Mouse (Mus musculus): ENCODE data around the gene Sh2b2. TPM values are rescaled to one million over a fixed set of nuclear protein-coding genes. Genes with fewer than 3 reads are reported as not detected.

The Sh2b2 gene
- polyA plus RNA-seq, 1 experiment from 2014 or later: 3.1 TPM

DNA sequence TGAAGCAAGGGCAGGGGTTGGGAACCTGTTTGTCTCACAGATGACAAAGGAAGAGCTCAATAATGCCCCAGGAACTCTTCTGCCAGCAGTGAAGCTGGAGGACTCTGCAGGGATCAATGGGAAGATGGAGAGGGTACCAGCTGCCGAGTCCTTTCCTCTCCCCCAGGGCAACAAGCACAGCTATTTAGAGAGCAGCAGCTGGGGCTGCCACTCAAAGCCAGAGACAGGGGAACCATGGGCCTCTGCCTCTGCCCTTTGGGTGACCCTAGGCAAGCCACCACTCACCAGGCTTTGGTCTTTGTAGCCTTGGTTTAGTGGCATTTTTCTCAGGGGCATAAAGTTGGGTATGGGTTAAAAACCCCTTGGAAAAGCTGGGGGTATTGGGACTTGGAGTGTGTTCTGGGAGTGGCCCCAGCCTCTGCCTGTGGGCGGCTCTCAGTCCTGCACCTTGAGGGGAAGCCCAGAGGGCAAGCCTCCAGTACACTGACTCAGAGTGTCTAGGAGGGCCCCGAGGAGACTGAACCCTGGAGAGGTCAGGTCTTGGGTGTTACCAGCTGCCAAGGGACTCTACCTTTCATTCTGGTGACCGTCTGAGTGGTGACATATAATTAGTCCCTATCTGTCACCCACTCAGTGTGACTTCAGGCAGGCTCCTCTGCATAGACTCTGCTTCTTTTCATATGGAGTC is 15.9 kb downstream of the Sh2b2 start:
- H3K27ac ChIP-seq (ENCODE audit: low read depth): no peak overlapping the region
- peaks cover 14% of the 10 kb centered on the region; the same call in 1 of the 2 replicates for H3K27me3 ChIP-seq (replicated peaks; ENCODE audit: control insufficient read depth, insufficient read depth, low read length)
- H3K4me3 ChIP-seq (ENCODE audit: low read depth, low read length): no peak overlapping the region
- no peak for ATAC-seq (replicated peaks; ENCODE audit: low FRiP score, low TSS enrichment, low read depth)
- no peak overlapping the region for H3K4me2 ChIP-seq (ENCODE audit: low read length)
- no peaks in the 10 kb centered on the region for H3K4me1 ChIP-seq (replicated peaks; ENCODE audit: control insufficient read depth, insufficient read depth, low read length)
- no peak overlapping the region for H3K9ac ChIP-seq (ENCODE audit: low read length)
- H3K36me3 ChIP-seq (ENCODE audit: control insufficient read depth, insufficient read depth, low read length): no peaks in the 10 kb centered on the region
- 76% methylated on average over 4 of the region's 4 CpGs for WGBS
- no peaks in the 10 kb centered on the region for H3K9me3 ChIP-seq (ENCODE audit: control insufficient read depth, low read length)
- no peak for DNase-seq (ENCODE audit: low spot score)

GRCm38 (mm10) chr5:136226246-136226876 is 20.0 kb downstream of the Sh2b2 start:
- 72% methylated on average over 7 of the region's 7 CpGs for WGBS
- Histone ChIP-seq H3K27me3 (replicated peaks; ENCODE audit: control insufficient read depth, insufficient read depth, low read length) (no peaks in the 10 kb centered on the region), H3K4me2 (ENCODE audit: low read length) (no peak overlapping the region), H3K9ac (ENCODE audit: low read length) (no peak overlapping the region), H3K27ac (ENCODE audit: low read depth) (no peak overlapping the region), H3K36me3 (ENCODE audit: control insufficient read depth, insufficient read depth, low read length) (0 out of 2 replicates have a peak, but pooled peaks cover 4% of the 10 kb centered on the region), H3K9me3 (ENCODE audit: control insufficient read depth, low read length) (no peaks in the 10 kb centered on the region), H3K4me1 (replicated peaks; ENCODE audit: control insufficient read depth, insufficient read depth, low read length) (no peaks in the 10 kb centered on the region), H3K4me3 (ENCODE audit: low read depth, low read length) (no peak overlapping the region)
- ATAC-seq (replicated peaks; ENCODE audit: low FRiP score, low TSS enrichment, low read depth) (no peak), DNase-seq (ENCODE audit: low spot score) (no peak)

GRCm38 (mm10) chr5:136218585-136218984 is 27.8 kb downstream of the Sh2b2 start:
- no peak overlapping the region for H3K27ac ChIP-seq (ENCODE audit: low read depth)
- no peaks in the 10 kb centered on the region for H3K9me3 ChIP-seq (ENCODE audit: control insufficient read depth, low read length)
- DNase-seq (ENCODE audit: low spot score): no peak
- no peaks in the 10 kb centered on the region for H3K4me1 ChIP-seq (replicated peaks; ENCODE audit: control insufficient read depth, insufficient read depth, low read length)
- no peaks in the 10 kb centered on the region for H3K36me3 ChIP-seq (ENCODE audit: control insufficient read depth, insufficient read depth, low read length)
- WGBS: 80% methylated on average over 12 of the region's 12 CpGs
- no peaks in the 10 kb centered on the region for H3K27me3 ChIP-seq (replicated peaks; ENCODE audit: control insufficient read depth, insufficient read depth, low read length)
- H3K4me2 ChIP-seq (ENCODE audit: low read length): no peak overlapping the region
- no peak overlapping the region for H3K4me3 ChIP-seq (ENCODE audit: low read depth, low read length)
- no peak overlapping the region for H3K9ac ChIP-seq (ENCODE audit: low read length)
- ATAC-seq (replicated peaks; ENCODE audit: low FRiP score, low TSS enrichment, low read depth): no peak

DNA sequence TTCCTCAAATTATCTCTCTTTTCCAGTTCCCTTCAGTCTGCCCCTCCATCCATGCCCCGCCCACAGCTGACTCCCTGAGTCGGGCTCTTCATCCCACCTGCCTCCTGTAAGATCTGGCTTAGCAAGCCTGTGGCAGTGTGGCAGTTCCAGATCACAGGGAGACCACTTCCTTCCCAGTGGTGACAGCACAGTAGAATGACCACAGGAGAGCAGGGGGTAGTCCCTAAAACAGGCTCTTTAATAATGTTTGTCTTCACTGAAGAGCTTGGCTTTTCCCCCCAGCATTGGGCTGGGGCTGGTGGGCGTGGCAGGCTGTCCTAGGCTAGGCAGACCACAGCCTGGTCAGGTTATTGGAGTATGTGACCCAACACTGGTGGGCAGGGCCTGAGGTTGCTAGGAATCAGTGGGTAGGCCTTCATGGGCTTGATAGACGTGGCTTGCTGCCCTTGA is 28.4 kb downstream of the Sh2b2 start:
- Histone ChIP-seq H3K36me3 (ENCODE audit: control insufficient read depth, insufficient read depth, low read length) (no peaks in the 10 kb centered on the region), H3K27me3 (replicated peaks; ENCODE audit: control insufficient read depth, insufficient read depth, low read length) (no peaks in the 10 kb centered on the region), H3K4me2 (ENCODE audit: low read length) (no peak overlapping the region), H3K9ac (ENCODE audit: low read length) (no peak overlapping the region), H3K27ac (ENCODE audit: low read depth) (no peak overlapping the region), H3K9me3 (ENCODE audit: control insufficient read depth, low read length) (no peaks in the 10 kb centered on the region), H3K4me3 (ENCODE audit: low read depth, low read length) (no peak overlapping the region), H3K4me1 (replicated peaks; ENCODE audit: control insufficient read depth, insufficient read depth, low read length) (no peaks in the 10 kb centered on the region)
- WGBS: 68% methylated on average over 4 of the region's 4 CpGs
- ATAC-seq (replicated peaks; ENCODE audit: low FRiP score, low TSS enrichment, low read depth) (no peak), DNase-seq (ENCODE audit: low spot score) (no peak)

- Histone ChIP-seq H3K4me3 (ENCODE audit: low read depth, low read length) (no peak overlapping the region), H3K27ac (ENCODE audit: low read depth) (no peak overlapping the region), H3K36me3 (ENCODE audit: control insufficient read depth, insufficient read depth, low read length) (no peaks in the 10 kb centered on the region), H3K4me2 (ENCODE audit: low read length) (no peak overlapping the region), H3K9me3 (ENCODE audit: control insufficient read depth, low read length) (no peaks in the 10 kb centered on the region), H3K27me3 (replicated peaks; ENCODE audit: control insufficient read depth, insufficient read depth, low read length) (no peaks in the 10 kb centered on the region), H3K4me1 (replicated peaks; ENCODE audit: control insufficient read depth, insufficient read depth, low read length) (no peaks in the 10 kb centered on the region), H3K9ac (ENCODE audit: low read length) (no peak overlapping the region)
- DNase-seq (ENCODE audit: low spot score) (no peak), ATAC-seq (replicated peaks; ENCODE audit: low FRiP score, low TSS enrichment, low read depth) (no peak)
- 77% methylated on average over 18 of the region's 18 CpGs for WGBS
These were observed 29.2 kb downstream of the Sh2b2 start for GRCm38 (mm10) chr5:136217004-136217665.

- H3K36me3 ChIP-seq (ENCODE audit: control insufficient read depth, insufficient read depth, low read length): no peaks in the 10 kb centered on the region
- no peak overlapping the region for H3K4me3 ChIP-seq (ENCODE audit: low read depth, low read length)
- ATAC-seq (replicated peaks; ENCODE audit: low FRiP score, low TSS enrichment, low read depth) (no peak), DNase-seq (ENCODE audit: low spot score) (no peak)
- no peak overlapping the region for H3K4me2 ChIP-seq (ENCODE audit: low read length)
- no peaks in the 10 kb centered on the region for H3K9me3 ChIP-seq (ENCODE audit: control insufficient read depth, low read length)
- H3K27ac ChIP-seq (ENCODE audit: low read depth): no peak overlapping the region
- no peaks in the 10 kb centered on the region for H3K27me3 ChIP-seq (replicated peaks; ENCODE audit: control insufficient read depth, insufficient read depth, low read length)
- H3K4me1 ChIP-seq (replicated peaks; ENCODE audit: control insufficient read depth, insufficient read depth, low read length): no peaks in the 10 kb centered on the region
- no peak overlapping the region for H3K9ac ChIP-seq (ENCODE audit: low read length)
- 75% methylated on average over 5 of the region's 5 CpGs for WGBS
These were observed 30.4 kb downstream of the Sh2b2 start for GRCm38 (mm10) chr5:136215958-136216357.

DNA sequence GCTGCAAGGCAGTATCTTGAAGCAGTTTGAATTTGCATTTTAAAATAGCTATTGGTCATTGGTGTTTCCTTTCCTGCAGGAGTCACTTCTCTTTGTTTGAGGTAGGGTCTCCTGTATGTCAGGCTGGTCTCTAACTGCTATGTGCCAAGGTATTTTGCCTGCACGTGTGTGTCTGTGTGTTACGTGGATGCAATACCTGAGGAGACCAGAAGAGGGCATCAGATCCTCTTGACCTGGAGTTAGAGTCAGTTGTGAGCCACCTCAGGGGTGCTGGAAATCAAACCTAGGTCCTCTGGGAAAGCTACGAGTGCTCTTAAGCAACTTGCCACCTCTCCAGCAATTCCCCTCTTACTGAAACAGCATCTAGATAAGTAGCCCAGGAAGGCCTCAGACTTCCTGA is 31.1 kb downstream of the Sh2b2 start:
- Histone ChIP-seq H3K27ac (ENCODE audit: low read depth) (no peak overlapping the region), H3K9ac (ENCODE audit: low read length) (no peak overlapping the region), H3K4me1 (replicated peaks; ENCODE audit: control insufficient read depth, insufficient read depth, low read length) (no peaks in the 10 kb centered on the region), H3K36me3 (ENCODE audit: control insufficient read depth, insufficient read depth, low read length) (no peaks in the 10 kb centered on the region), H3K4me2 (ENCODE audit: low read length) (no peak overlapping the region), H3K27me3 (replicated peaks; ENCODE audit: control insufficient read depth, insufficient read depth, low read length) (no peaks in the 10 kb centered on the region), H3K9me3 (ENCODE audit: control insufficient read depth, low read length) (no peaks in the 10 kb centered on the region), H3K4me3 (ENCODE audit: low read depth, low read length) (no peak overlapping the region)
- WGBS: 87% methylated on average over 3 of the region's 3 CpGs
- DNase-seq (ENCODE audit: low spot score): no peak
- no peak for ATAC-seq (replicated peaks; ENCODE audit: low FRiP score, low TSS enrichment, low read depth)

- Histone ChIP-seq H3K9me3 (ENCODE audit: control insufficient read depth, low read length) (no peaks in the 10 kb centered on the region), H3K27me3 (replicated peaks; ENCODE audit: control insufficient read depth, insufficient read depth, low read length) (no peaks in the 10 kb centered on the region), H3K27ac (ENCODE audit: low read depth) (no peak overlapping the region), H3K36me3 (ENCODE audit: control insufficient read depth, insufficient read depth, low read length) (no peaks in the 10 kb centered on the region), H3K4me2 (ENCODE audit: low read length) (no peak overlapping the region), H3K4me3 (ENCODE audit: low read depth, low read length) (no peak overlapping the region), H3K4me1 (replicated peaks; ENCODE audit: control insufficient read depth, insufficient read depth, low read length) (no peaks in the 10 kb centered on the region), H3K9ac (ENCODE audit: low read length) (no peak overlapping the region)
- DNase-seq (ENCODE audit: low spot score): no peak
- no peak for ATAC-seq (replicated peaks; ENCODE audit: low FRiP score, low TSS enrichment, low read depth)
- 82% methylated on average over 5 of the region's 5 CpGs for WGBS
These were observed 32.6 kb downstream of the Sh2b2 start for GRCm38 (mm10) chr5:136213716-136214115.
